18 mouse cellular contexts compared by ENCODE assay signal in genomic region chrX:13551566-13551965, GRCm38 (mm10).
"Had no signal": no experiment of that assay in that cellular context is flagged by ENCODE, and none has a peak within 500 bp of the region (broad histone marks: within the 10 kb centered on the region; RNA-seq: fewer than 3 reads in every experiment).

No protein-coding gene starts in this region.

- H3K27ac ChIP-seq: limb, embryonic 12.5 days; limb, embryonic 15.5 days; liver, embryonic 14.5 days; macrophage; midbrain, embryonic 12.5 days; neural tube, embryonic 13.5 days had no signal

- H3K4me3 ChIP-seq: limb, embryonic 12.5 days; limb, embryonic 15.5 days; midbrain, embryonic 12.5 days; myocyte; neural tube, embryonic 13.5 days had no signal

- H3K36me3 ChIP-seq: limb, embryonic 15.5 days; midbrain, embryonic 12.5 days had no signal

- H3K4me1 ChIP-seq: limb, embryonic 12.5 days; limb, embryonic 15.5 days; midbrain, embryonic 12.5 days; neural tube, embryonic 13.5 days had no signal

- ATAC-seq: liver, postnatal 0 days had no signal

- H3K9me3 ChIP-seq: limb, embryonic 12.5 days; limb, embryonic 15.5 days; midbrain, embryonic 12.5 days; neural tube, embryonic 13.5 days had no signal

- DNase-seq: kidney, adult 18-20 months; kidney, adult 9 months; kidney, postnatal 14 days; kidney, postnatal 4 days; left cerebral cortex, postnatal 4 days; liver, postnatal 0 days; lung, postnatal 10 days; retina, postnatal 1 day; thymus, adult 18-20 months; thymus, postnatal 36 days had no signal

- H3K4me2 ChIP-seq: limb, embryonic 12.5 days; limb, embryonic 15.5 days; liver, embryonic 11.5 days; midbrain, embryonic 12.5 days; neural tube, embryonic 13.5 days had no signal

- H3K9ac ChIP-seq: limb, embryonic 12.5 days; limb, embryonic 15.5 days; liver, embryonic 14.5 days; liver, postnatal 0 days; midbrain, embryonic 12.5 days; neural tube, embryonic 13.5 days had no signal

- H3K27me3 ChIP-seq: limb, embryonic 15.5 days had no signal
